Mouse (Mus musculus) heart, embryonic 16.5 days (tissue): Measurements from ENCODE around the gene Tmem117. TPM values are rescaled to one million over a fixed set of nuclear protein-coding genes. Genes with fewer than 3 reads are reported as not detected.

Experiments
- ATAC-seq: fragments of 200-750 bp; cut with Nextera tagmentation; replicated peaks from 2 replicates; pipeline ENCODE4 v1.8.0; 2017; ENCODE audit warnings: moderate number of reproducible peaks; ENCODE audit not compliant: insufficient read depth, low FRiP score; ENCODE audit errors: extremely low read depth
- H3K27ac ChIP-seq: fragments of 300-500 bp; sonication (generic); 2 replicates; pipeline ENCODE4 v1.5.1; 2014; ENCODE audit warnings: mild to moderate bottlenecking, low read length, control low read depth, moderate library complexity
- H3K27me3 ChIP-seq: fragments of 300-500 bp; sonication (generic); 2 replicates; pipeline ENCODE4 v1.6.1; 2014; ENCODE audit warnings: low read length, mixed read lengths; ENCODE audit not compliant: control insufficient read depth, insufficient read depth
- H3K36me3 ChIP-seq: fragments of 300-500 bp; sonication (generic); 2 replicates; pipeline ENCODE4 v1.6.1; 2014; ENCODE audit not compliant: control insufficient read depth, insufficient read depth
- H3K4me1 ChIP-seq: fragments of 300-500 bp; sonication (generic); 2 replicates; pipeline ENCODE4 v1.6.1; 2014; ENCODE audit warnings: low read length, mixed read lengths; ENCODE audit not compliant: control insufficient read depth, insufficient read depth
- H3K4me2 ChIP-seq: fragments of 300-500 bp; sonication (generic); 2 replicates; pipeline ENCODE4 v1.6.1; 2014; ENCODE audit warnings: low read depth, mild to moderate bottlenecking, control low read depth, low read length
- H3K4me3 ChIP-seq: fragments of 300-500 bp; sonication (generic); 2 replicates; pipeline ENCODE4 v1.5.1; 2014; ENCODE audit warnings: mild to moderate bottlenecking, control low read depth, low read length
- H3K9ac ChIP-seq: fragments of 300-500 bp; sonication (generic); 2 replicates; pipeline ENCODE4 v1.6.1; 2014; ENCODE audit warnings: low read length, control low read depth
- H3K9me3 ChIP-seq: fragments of 300-500 bp; sonication (generic); replicated peaks from 2 replicates; pipeline ENCODE4 v1.6.1; 2016; ENCODE audit warnings: low read length; ENCODE audit not compliant: control insufficient read depth
- WGBS: fragments of 180-500 bp; shearing (Covaris S2); extraction: QIAGEN DNeasy Blood & Tissue Kit; methylation state at CpG from one replicate; pipeline ENCODE4 v1.1.7; 2014; 5-methylcytosine and 5-hydroxymethylcytosine counted together
- polyA plus RNA-seq: library from polyadenylated mRNA; unstranded; fragments of >200 nt; fragmentation: Nextera tagmentation; extraction: Ambion mirVana; gene quantifications from 2 replicates; pipeline ENCODE4 v1.2.1, GENCODE M21; 2015

Gene Tmem117
- polyA plus RNA-seq, 1 experiment from 2014 or later, result 2.6 TPM

- Histone ChIP-seq H3K9me3 (no peaks in the 10 kb centered on the region), H3K4me3 (no peak overlapping the region), H3K27me3 (no peaks in the 10 kb centered on the region), H3K9ac (no peak overlapping the region), H3K36me3 (no peaks in the 10 kb centered on the region), H3K4me1 (no peaks in the 10 kb centered on the region), H3K4me2 (no peak overlapping the region), H3K27ac (no peak overlapping the region)
- no peak for ATAC-seq
- 84% methylated on average over 5 of the region's 5 CpGs for WGBS
Observed at GRCm38 (mm10) chr15:94927986-94928385, 299.0 kb downstream of the Tmem117 start.

GRCm38 (mm10) chr15:94930743-94931142, 301.7 kb downstream of the Tmem117 start:
- no peak overlapping the region for H3K27ac ChIP-seq
- no peaks in the 10 kb centered on the region for H3K4me1 ChIP-seq
- H3K9me3 ChIP-seq, result no peaks in the 10 kb centered on the region
- H3K27me3 ChIP-seq, result no peaks in the 10 kb centered on the region
- H3K36me3 ChIP-seq, result no peaks in the 10 kb centered on the region
- H3K4me3 ChIP-seq, result no peak overlapping the region
- no peak overlapping the region for H3K9ac ChIP-seq
- 42% methylated on average over 3 of the region's 3 CpGs for WGBS
- ATAC-seq, result no peak
- H3K4me2 ChIP-seq, result no peak overlapping the region

- H3K9ac ChIP-seq, result no peak overlapping the region
- H3K4me3 ChIP-seq, result no peak overlapping the region
- no peaks in the 10 kb centered on the region for H3K4me1 ChIP-seq
- no peak overlapping the region for H3K4me2 ChIP-seq
- H3K27me3 ChIP-seq, result no peaks in the 10 kb centered on the region
- no peaks in the 10 kb centered on the region for H3K9me3 ChIP-seq
- H3K27ac ChIP-seq, result no peak overlapping the region
- WGBS, result 82% methylated on average over 4 of the region's 4 CpGs
- H3K36me3 ChIP-seq, result no peaks in the 10 kb centered on the region
- no peak for ATAC-seq
Observed at GRCm38 (mm10) chr15:94933044-94933443, 304.0 kb downstream of the Tmem117 start.

- Histone ChIP-seq H3K36me3 (no peaks in the 10 kb centered on the region), H3K27ac (no peak overlapping the region), H3K4me3 (no peak overlapping the region), H3K27me3 (no peaks in the 10 kb centered on the region), H3K4me1 (no peaks in the 10 kb centered on the region), H3K9me3 (no peaks in the 10 kb centered on the region), H3K4me2 (no peak overlapping the region), H3K9ac (no peak overlapping the region)
- no peak for ATAC-seq
- 42% methylated on average over 3 of the region's 3 CpGs for WGBS
Observed at GRCm38 (mm10) chr15:94933480-94933879, 304.4 kb downstream of the Tmem117 start.

GRCm38 (mm10) chr15:94941954-94942353, 312.9 kb downstream of the Tmem117 start:
- no peaks in the 10 kb centered on the region for H3K9me3 ChIP-seq
- H3K27me3 ChIP-seq, result no peaks in the 10 kb centered on the region
- no peak for ATAC-seq
- H3K4me2 ChIP-seq, result no peak overlapping the region
- no peak overlapping the region for H3K4me3 ChIP-seq
- H3K36me3 ChIP-seq, result no peaks in the 10 kb centered on the region
- H3K9ac ChIP-seq, result no peak overlapping the region
- 88% methylated on average over 3 of the region's 3 CpGs for WGBS
- no peak overlapping the region for H3K27ac ChIP-seq
- H3K4me1 ChIP-seq, result no peaks in the 10 kb centered on the region

GRCm38 (mm10) chr15:94942465-94942864, 313.4 kb downstream of the Tmem117 start:
- H3K9ac ChIP-seq, result no peak overlapping the region
- H3K4me2 ChIP-seq, result no peak overlapping the region
- no peak for ATAC-seq
- no peaks in the 10 kb centered on the region for H3K4me1 ChIP-seq
- H3K27me3 ChIP-seq, result no peaks in the 10 kb centered on the region
- 33% methylated on average over 1 of the region's 1 CpGs for WGBS
- H3K27ac ChIP-seq, result no peak overlapping the region
- no peaks in the 10 kb centered on the region for H3K36me3 ChIP-seq
- no peaks in the 10 kb centered on the region for H3K9me3 ChIP-seq
- H3K4me3 ChIP-seq, result no peak overlapping the region

GRCm38 (mm10) chr15:94943891-94944290, 314.9 kb downstream of the Tmem117 start:
- no peak overlapping the region for H3K4me3 ChIP-seq
- WGBS, result 24% methylated on average over 5 of the region's 5 CpGs
- H3K36me3 ChIP-seq, result no peaks in the 10 kb centered on the region
- no peak overlapping the region for H3K4me2 ChIP-seq
- ATAC-seq, result no peak
- no peaks in the 10 kb centered on the region for H3K4me1 ChIP-seq
- H3K27ac ChIP-seq, result no peak overlapping the region
- no peaks in the 10 kb centered on the region for H3K27me3 ChIP-seq
- H3K9ac ChIP-seq, result no peak overlapping the region
- no peaks in the 10 kb centered on the region for H3K9me3 ChIP-seq

- 73% methylated on average over 7 of the region's 7 CpGs for WGBS
- H3K9ac ChIP-seq, result no peak overlapping the region
- H3K4me2 ChIP-seq, result no peak overlapping the region
- H3K27me3 ChIP-seq, result no peaks in the 10 kb centered on the region
- no peak for ATAC-seq
- 0 out of 2 replicates have a peak, but pooled peaks cover 2% of the 10 kb centered on the region for H3K4me1 ChIP-seq
- no peaks in the 10 kb centered on the region for H3K36me3 ChIP-seq
- H3K27ac ChIP-seq, result no peak overlapping the region
- H3K9me3 ChIP-seq, result no peaks in the 10 kb centered on the region
- no peak overlapping the region for H3K4me3 ChIP-seq
Observed at GRCm38 (mm10) chr15:94951382-94952048, 322.5 kb downstream of the Tmem117 start.

GRCm38 (mm10) chr15:94956697-94957096, 327.7 kb downstream of the Tmem117 start:
- Histone ChIP-seq H3K9ac (no peak overlapping the region), H3K36me3 (no peaks in the 10 kb centered on the region), H3K4me1 (no peaks in the 10 kb centered on the region), H3K4me2 (no peak overlapping the region), H3K9me3 (no peaks in the 10 kb centered on the region), H3K27ac (no peak overlapping the region), H3K27me3 (no peaks in the 10 kb centered on the region), H3K4me3 (no peak overlapping the region)
- 64% methylated on average over 3 of the region's 3 CpGs for WGBS
- no peak for ATAC-seq
